Mouse (Mus musculus) B cell, adult (primary cell): Measurements from ENCODE around the gene Timm22. TPM values are rescaled to one million over a fixed set of nuclear protein-coding genes. Genes with fewer than 3 reads are reported as not detected.

Experiments
- total RNA-seq: library from RNA; stranded (reverse); gene quantifications from 4 replicates; pipeline ENCODE4 v1.2.4, GENCODE M21; 2023; ENCODE audit not compliant: inconsistent age

Timm22 gene
- 14.6 to 23.0 TPM (median 18.2 TPM) in 4 replicates for total RNA-seq

GRCm38 (mm10) chr11:76406702-76407583 lies at the start of gene Timm22:
Gene Timm22, plus strand, starts transcription at chr11:76406952.

GRCm38 (mm10) chr11:76398798-76399586 lies 7.8 kb upstream of the Timm22 start, which contains the start of gene Nxn:
Gene Nxn, minus strand, starts transcription at chr11:76399140.

Other genes with a start within 250 kb of the Timm22 start
- 43.4 to 50.0 TPM (median 44.0 TPM) in 4 replicates for gene Vps53, start 227.3 kb upstream of the Timm22 start, total RNA-seq
- gene Fam57a, start 227.3 kb upstream of the Timm22 start, total RNA-seq: 3.2 to 4.7 TPM (median 4.4 TPM) in 4 replicates
- not detected in 4 replicates for gene Dbil5, start 189.3 kb upstream of the Timm22 start, total RNA-seq
- gene Gemin4, start 189.3 kb upstream of the Timm22 start, total RNA-seq: 3.7 to 8.7 TPM (median 6.9 TPM) in 4 replicates
- 12.4 to 16.0 TPM (median 14.1 TPM) in 4 replicates for gene Mrm3, start 163.2 kb upstream of the Timm22 start, total RNA-seq
- gene Glod4, start 163.2 kb upstream of the Timm22 start, total RNA-seq: 27.1 to 37.4 TPM (median 31.1 TPM) in 4 replicates
- 4.3 to 6.0 TPM (median 5.1 TPM) in 4 replicates for gene Nxn, start 7.8 kb upstream of the Timm22 start, total RNA-seq
- gene Abr, start 215.4 kb downstream of the Timm22 start, total RNA-seq: 27.9 to 30.4 TPM (median 29.8 TPM) in 4 replicates